ENCODE assay signal across 25 mouse cellular contexts in the genomic region with DNA sequence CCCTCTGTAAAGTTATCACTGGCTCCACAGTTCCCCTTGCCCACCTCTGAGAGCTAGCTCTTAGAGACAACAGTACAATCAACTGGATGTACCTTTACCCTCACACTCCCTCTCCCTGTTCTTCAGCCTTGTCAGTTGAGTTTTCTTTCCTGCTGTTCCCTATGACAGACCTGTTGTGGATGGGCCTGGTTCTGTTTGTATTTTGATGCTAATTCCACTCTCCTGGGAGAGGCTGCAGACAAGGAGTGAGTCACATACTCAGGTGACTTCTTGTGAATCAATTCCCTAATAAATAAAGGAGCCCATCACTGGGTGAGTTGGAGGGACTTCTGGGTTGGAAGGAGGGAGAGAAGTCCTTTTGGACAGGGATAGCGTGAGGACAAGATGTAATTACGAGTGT. TPM values are rescaled to one million over a fixed set of nuclear protein-coding genes. Genes with fewer than 3 reads are reported as not detected.
DNase-seq lines count a peak whose midpoint lies in the region.
"Had no signal": no experiment of that assay in that cellular context is flagged by ENCODE, and none has a peak within 500 bp of the region (broad histone marks: within the 10 kb centered on the region; RNA-seq: fewer than 3 reads in every experiment).

No protein-coding gene starts in this region.

- DNase-seq in ES-CJ7 (ENCODE audit: low read depth, low spot score) (peak; percentile 59), R1 (ENCODE audit: low read depth, low spot score) (peak; percentile 58), ZHBTc4 (ENCODE audit: low read depth, low spot score) (peak; percentile 64)
- no peak for DNase-seq in gastrocnemius, postnatal 25 days
- no peak for DNase-seq in thymus, postnatal 25 days
- no peak for DNase-seq in cerebellum, adult 8-10 months
- DNase-seq: adrenal gland, adult 2 months; adrenal gland, adult 8-10 months; adrenal gland, postnatal 10 days; adrenal gland, postnatal 14 days; adrenal gland, postnatal 25 days; adrenal gland, postnatal 36 days; B cell, adult 2 months; cerebellum, adult 11 months; cerebellum, adult 11-12 months; cerebellum, adult 18-20 months; cerebellum, adult 2 months; cerebellum, adult 9-10 months; cerebellum, adult 9-11 months had no signal

RNA-seq across cellular contexts. Expression of a gene that starts 5.4 kb away (rescaled TPM):
- total RNA-seq in gastrocnemius, postnatal 25 days (2021), result not detected
- total RNA-seq: adrenal gland, adult 18-20 months; adrenal gland, adult 2 months; adrenal gland, adult 8-10 months; adrenal gland, postnatal 10 days; adrenal gland, postnatal 14 days; adrenal gland, postnatal 25 days; adrenal gland, postnatal 36 days; adrenal gland, postnatal 4 days; CH12.LX; ES-E14; G1E; MEL had no signal

RNA-seq across cellular contexts. Expression of a gene that starts 7.2 kb away (rescaled TPM):
- not detected for total RNA-seq in gastrocnemius, postnatal 25 days (2021)
- total RNA-seq: adrenal gland, adult 18-20 months; adrenal gland, adult 2 months; adrenal gland, adult 8-10 months; adrenal gland, postnatal 10 days; adrenal gland, postnatal 14 days; adrenal gland, postnatal 25 days; adrenal gland, postnatal 36 days; adrenal gland, postnatal 4 days; CH12.LX; ES-E14; G1E; MEL had no signal

RNA-seq across cellular contexts. Expression of a gene that starts 11.5 kb away (rescaled TPM):
- total RNA-seq in gastrocnemius, postnatal 25 days (2021), result not detected
- total RNA-seq: adrenal gland, adult 18-20 months; adrenal gland, adult 2 months; adrenal gland, adult 8-10 months; adrenal gland, postnatal 10 days; adrenal gland, postnatal 14 days; adrenal gland, postnatal 25 days; adrenal gland, postnatal 36 days; adrenal gland, postnatal 4 days; CH12.LX; ES-E14; MEL had no signal

RNA-seq across cellular contexts. Expression of a gene that starts 17.4 kb away (rescaled TPM):
- not detected for total RNA-seq in gastrocnemius, postnatal 25 days (2021)
- total RNA-seq: adrenal gland, adult 18-20 months; adrenal gland, adult 2 months; adrenal gland, adult 8-10 months; adrenal gland, postnatal 10 days; adrenal gland, postnatal 14 days; adrenal gland, postnatal 25 days; adrenal gland, postnatal 36 days; adrenal gland, postnatal 4 days; CH12.LX; ES-E14; MEL had no signal

RNA-seq across cellular contexts. Expression of a gene that starts 23.9 kb away (rescaled TPM):
- not detected for total RNA-seq in gastrocnemius, postnatal 25 days (2021)
- total RNA-seq: adrenal gland, adult 18-20 months; adrenal gland, adult 2 months; adrenal gland, adult 8-10 months; adrenal gland, postnatal 10 days; adrenal gland, postnatal 14 days; adrenal gland, postnatal 25 days; adrenal gland, postnatal 36 days; adrenal gland, postnatal 4 days; CH12.LX; ES-E14; MEL had no signal

Comparison
In these comparisons a context has a peak if more than half of its experiments do, and no peak if none do; other contexts are left out.
1. DNase-seq: peak in ES-CJ7 (single experiment), R1 (single experiment) and ZHBTc4 (single experiment); none in gastrocnemius, postnatal 25 days (single experiment), thymus, postnatal 25 days (single experiment) and cerebellum, adult 8-10 months (single experiment).